Mouse (Mus musculus): Measurements from ENCODE around the gene Ip6k3. TPM values are rescaled to one million over a fixed set of nuclear protein-coding genes. Genes with fewer than 3 reads are reported as not detected.

The Ip6k3 gene
- polyA plus RNA-seq, 1 experiment from 2014 or later, result 0.20 TPM

DNA sequence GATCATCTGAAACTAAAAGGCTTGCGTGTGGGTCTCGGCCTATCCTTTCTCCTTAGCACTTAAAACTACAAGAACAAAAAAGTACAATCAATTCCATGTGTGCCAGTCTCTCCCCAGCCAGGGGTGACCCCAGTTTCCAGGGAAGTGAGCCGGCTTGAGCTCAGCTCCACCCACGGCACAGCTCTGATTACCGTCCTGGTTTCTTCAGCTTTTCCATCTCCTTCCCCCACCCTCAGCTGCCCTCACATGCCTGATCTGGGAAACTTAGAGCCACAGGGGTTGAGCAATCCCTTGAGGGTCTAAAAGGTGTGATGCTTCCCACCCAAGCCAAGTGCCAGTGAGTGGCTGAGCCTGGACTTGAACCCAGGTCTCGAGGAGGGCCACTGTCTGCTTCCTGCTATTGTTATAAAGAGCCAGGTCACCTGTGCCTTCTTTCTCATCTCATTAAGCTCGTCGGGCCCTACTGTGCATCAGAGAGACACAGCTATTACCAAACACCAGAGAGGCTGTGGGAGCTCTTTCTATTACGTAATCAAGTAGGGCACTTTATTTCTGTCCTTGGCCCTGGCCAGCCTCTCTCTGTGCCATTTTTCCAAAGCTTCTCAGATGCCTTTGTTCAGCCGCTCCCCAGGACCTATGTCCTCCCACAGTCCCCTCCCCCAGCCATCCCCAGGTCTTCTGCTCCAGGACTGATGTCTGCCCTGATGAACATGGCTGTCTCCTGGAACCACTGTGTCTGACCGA, 2.5 kb upstream of the Ip6k3 start:
- H3K27ac ChIP-seq (replicated peaks; ENCODE audit: low read depth, low read length), result peak overlapping the region; percentile 79
- no peak overlapping the region for H3K4me3 ChIP-seq (ENCODE audit: low read depth, low read length)
- no peaks in the 10 kb centered on the region for H3K36me3 ChIP-seq (replicated peaks; ENCODE audit: control insufficient read depth, insufficient read depth, low read depth, low read length)
- peak; percentile 83 for DNase-seq (ENCODE audit: low spot score)
- 0 out of 2 replicates have a peak overlapping the region, but pooled peaks have one; percentile 5 for H3K9ac ChIP-seq (replicated peaks; ENCODE audit: low read length)
- no peaks in the 10 kb centered on the region; the same call in 1 of the 2 replicates for H3K4me1 ChIP-seq (ENCODE audit: control insufficient read depth, insufficient read depth, low read length)
- no peak overlapping the region for H3K4me2 ChIP-seq (ENCODE audit: low read depth, low read length)
- peak; percentile 70 for ATAC-seq (replicated peaks; ENCODE audit: insufficient number of reproducible peaks, low FRiP score, low TSS enrichment, low read depth)
- 54% methylated on average over 11 of the region's 11 CpGs for WGBS
- H3K27me3 ChIP-seq (ENCODE audit: control insufficient read depth, insufficient read depth, low read length), result no peaks in the 10 kb centered on the region
- no peaks in the 10 kb centered on the region for H3K9me3 ChIP-seq (replicated peaks; ENCODE audit: control insufficient read depth, low read length)

- Histone ChIP-seq H3K36me3 (replicated peaks; ENCODE audit: control insufficient read depth, insufficient read depth, low read depth, low read length) (no peaks in the 10 kb centered on the region), H3K4me1 (ENCODE audit: control insufficient read depth, insufficient read depth, low read length) (no peaks in the 10 kb centered on the region; the same call in 1 of the 2 replicates), H3K9ac (replicated peaks; ENCODE audit: low read length) (no peak overlapping the region), H3K27ac (replicated peaks; ENCODE audit: low read depth, low read length) (no peak overlapping the region), H3K4me3 (ENCODE audit: low read depth, low read length) (no peak overlapping the region), H3K4me2 (ENCODE audit: low read depth, low read length) (no peak overlapping the region), H3K9me3 (replicated peaks; ENCODE audit: control insufficient read depth, low read length) (no peaks in the 10 kb centered on the region), H3K27me3 (ENCODE audit: control insufficient read depth, insufficient read depth, low read length) (no peaks in the 10 kb centered on the region)
- DNase-seq (ENCODE audit: low spot score) (no peak), ATAC-seq (replicated peaks; ENCODE audit: insufficient number of reproducible peaks, low FRiP score, low TSS enrichment, low read depth) (no peak)
- 90% methylated on average over 4 of the region's 4 CpGs for WGBS
Observed at GRCm38 (mm10) chr17:27168569-27168968, 974 bp upstream of the Ip6k3 start.

- no peaks in the 10 kb centered on the region for H3K27me3 ChIP-seq (ENCODE audit: control insufficient read depth, insufficient read depth, low read length)
- ATAC-seq (replicated peaks; ENCODE audit: insufficient number of reproducible peaks, low FRiP score, low TSS enrichment, low read depth), result no peak
- DNase-seq (ENCODE audit: low spot score), result no peak
- H3K4me2 ChIP-seq (ENCODE audit: low read depth, low read length), result no peak overlapping the region
- no peaks in the 10 kb centered on the region; the same call in 1 of the 2 replicates for H3K4me1 ChIP-seq (ENCODE audit: control insufficient read depth, insufficient read depth, low read length)
- H3K9me3 ChIP-seq (replicated peaks; ENCODE audit: control insufficient read depth, low read length), result no peaks in the 10 kb centered on the region
- no peak overlapping the region for H3K9ac ChIP-seq (replicated peaks; ENCODE audit: low read length)
- no peak overlapping the region for H3K4me3 ChIP-seq (ENCODE audit: low read depth, low read length)
- no peaks in the 10 kb centered on the region for H3K36me3 ChIP-seq (replicated peaks; ENCODE audit: control insufficient read depth, insufficient read depth, low read depth, low read length)
- 83% methylated on average over 6 of the region's 6 CpGs for WGBS
- no peak overlapping the region for H3K27ac ChIP-seq (replicated peaks; ENCODE audit: low read depth, low read length)
Observed at GRCm38 (mm10) chr17:27166901-27167300, 694 bp downstream of the Ip6k3 start.

GRCm38 (mm10) chr17:27165054-27165773, 2.4 kb downstream of the Ip6k3 start:
- no peaks in the 10 kb centered on the region for H3K36me3 ChIP-seq (replicated peaks; ENCODE audit: control insufficient read depth, insufficient read depth, low read depth, low read length)
- no peaks in the 10 kb centered on the region for H3K9me3 ChIP-seq (replicated peaks; ENCODE audit: control insufficient read depth, low read length)
- DNase-seq (ENCODE audit: low spot score) (peak; percentile 69), ATAC-seq (replicated peaks; ENCODE audit: insufficient number of reproducible peaks, low FRiP score, low TSS enrichment, low read depth) (no peak; the same call in 1 of the 2 replicates)
- no peak overlapping the region for H3K9ac ChIP-seq (replicated peaks; ENCODE audit: low read length)
- H3K27me3 ChIP-seq (ENCODE audit: control insufficient read depth, insufficient read depth, low read length), result no peaks in the 10 kb centered on the region
- no peak overlapping the region for H3K27ac ChIP-seq (replicated peaks; ENCODE audit: low read depth, low read length)
- 70% methylated on average over 8 of the region's 8 CpGs for WGBS
- H3K4me3 ChIP-seq (ENCODE audit: low read depth, low read length), result no peak overlapping the region
- no peak overlapping the region for H3K4me2 ChIP-seq (ENCODE audit: low read depth, low read length)
- no peaks in the 10 kb centered on the region; the same call in 1 of the 2 replicates for H3K4me1 ChIP-seq (ENCODE audit: control insufficient read depth, insufficient read depth, low read length)

DNA sequence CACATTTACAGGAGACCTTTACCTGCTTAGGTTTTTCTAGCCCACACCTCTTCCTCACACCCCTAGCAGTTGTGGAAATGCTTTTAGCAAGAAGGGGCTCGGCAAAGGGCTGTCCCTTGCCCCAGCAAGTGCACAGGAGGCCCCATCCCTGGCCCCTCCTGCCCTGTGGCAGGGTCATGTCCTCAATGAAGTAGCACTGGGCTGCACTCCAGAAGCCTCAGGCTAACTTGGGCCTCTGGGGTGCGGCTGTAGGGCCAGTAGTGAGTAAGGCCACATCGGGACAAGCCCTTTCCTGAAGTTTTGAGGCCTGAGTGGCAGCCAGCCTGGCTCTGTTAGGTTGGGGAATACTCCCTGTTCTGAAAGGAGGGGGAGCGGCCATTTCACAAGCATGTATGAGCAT, 6.7 kb downstream of the Ip6k3 start:
- DNase-seq (ENCODE audit: low spot score) (no peak), ATAC-seq (replicated peaks; ENCODE audit: insufficient number of reproducible peaks, low FRiP score, low TSS enrichment, low read depth) (no peak)
- H3K27ac ChIP-seq (replicated peaks; ENCODE audit: low read depth, low read length), result no peak overlapping the region
- WGBS, result 59% methylated on average over 4 of the region's 4 CpGs
- no peaks in the 10 kb centered on the region for H3K36me3 ChIP-seq (replicated peaks; ENCODE audit: control insufficient read depth, insufficient read depth, low read depth, low read length)
- no peaks in the 10 kb centered on the region for H3K9me3 ChIP-seq (replicated peaks; ENCODE audit: control insufficient read depth, low read length)
- no peak overlapping the region for H3K4me3 ChIP-seq (ENCODE audit: low read depth, low read length)
- no peak overlapping the region for H3K9ac ChIP-seq (replicated peaks; ENCODE audit: low read length)
- H3K4me2 ChIP-seq (ENCODE audit: low read depth, low read length), result no peak overlapping the region
- H3K27me3 ChIP-seq (ENCODE audit: control insufficient read depth, insufficient read depth, low read length), result no peaks in the 10 kb centered on the region
- H3K4me1 ChIP-seq (ENCODE audit: control insufficient read depth, insufficient read depth, low read length), result no peaks in the 10 kb centered on the region

GRCm38 (mm10) chr17:27159169-27159568, 8.4 kb downstream of the Ip6k3 start:
- DNase-seq (ENCODE audit: low spot score), result no peak
- Histone ChIP-seq H3K9ac (replicated peaks; ENCODE audit: low read length) (no peak overlapping the region), H3K36me3 (replicated peaks; ENCODE audit: control insufficient read depth, insufficient read depth, low read depth, low read length) (no peaks in the 10 kb centered on the region), H3K4me3 (ENCODE audit: low read depth, low read length) (no peak overlapping the region), H3K27ac (replicated peaks; ENCODE audit: low read depth, low read length) (no peak overlapping the region), H3K4me1 (ENCODE audit: control insufficient read depth, insufficient read depth, low read length) (no peaks in the 10 kb centered on the region), H3K27me3 (ENCODE audit: control insufficient read depth, insufficient read depth, low read length) (no peaks in the 10 kb centered on the region), H3K9me3 (replicated peaks; ENCODE audit: control insufficient read depth, low read length) (no peaks in the 10 kb centered on the region), H3K4me2 (ENCODE audit: low read depth, low read length) (no peak overlapping the region)
- ATAC-seq (replicated peaks; ENCODE audit: insufficient number of reproducible peaks, low FRiP score, low TSS enrichment, low read depth), result no peak
- WGBS, result 67% methylated on average over 7 of the region's 7 CpGs

GRCm38 (mm10) chr17:27158439-27158838, 9.2 kb downstream of the Ip6k3 start:
- no peaks in the 10 kb centered on the region for H3K9me3 ChIP-seq (replicated peaks; ENCODE audit: control insufficient read depth, low read length)
- no peak overlapping the region for H3K4me2 ChIP-seq (ENCODE audit: low read depth, low read length)
- no peaks in the 10 kb centered on the region for H3K27me3 ChIP-seq (ENCODE audit: control insufficient read depth, insufficient read depth, low read length)
- H3K4me3 ChIP-seq (ENCODE audit: low read depth, low read length), result no peak overlapping the region
- ATAC-seq (replicated peaks; ENCODE audit: insufficient number of reproducible peaks, low FRiP score, low TSS enrichment, low read depth) (no peak), DNase-seq (ENCODE audit: low spot score) (no peak)
- H3K4me1 ChIP-seq (ENCODE audit: control insufficient read depth, insufficient read depth, low read length), result no peaks in the 10 kb centered on the region; the same call in 1 of the 2 replicates
- WGBS, result 83% methylated on average over 6 of the region's 6 CpGs
- H3K9ac ChIP-seq (replicated peaks; ENCODE audit: low read length), result no peak overlapping the region
- no peak overlapping the region for H3K27ac ChIP-seq (replicated peaks; ENCODE audit: low read depth, low read length)
- no peaks in the 10 kb centered on the region for H3K36me3 ChIP-seq (replicated peaks; ENCODE audit: control insufficient read depth, insufficient read depth, low read depth, low read length)

DNA sequence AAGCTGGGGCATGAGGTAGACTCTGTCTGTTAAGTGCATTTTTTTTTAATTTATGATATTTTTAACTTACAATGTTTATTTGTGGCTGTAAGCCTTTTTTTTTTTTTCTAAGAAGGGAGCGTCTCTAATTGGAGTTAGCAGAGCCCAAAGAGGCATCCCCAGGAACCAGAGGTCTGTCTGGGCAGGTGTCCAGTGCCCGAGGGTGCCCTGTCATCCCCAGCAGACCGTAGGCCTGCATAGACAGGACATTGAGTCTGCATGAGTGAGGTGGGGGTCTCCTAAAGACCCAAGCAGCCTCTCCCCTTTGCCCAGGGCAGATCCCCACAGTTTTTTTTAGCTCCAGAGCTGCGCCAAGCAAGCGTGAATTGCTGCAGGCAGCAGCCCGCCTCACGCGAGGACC, 11.8 kb downstream of the Ip6k3 start:
- no peak for ATAC-seq (replicated peaks; ENCODE audit: insufficient number of reproducible peaks, low FRiP score, low TSS enrichment, low read depth)
- DNase-seq (ENCODE audit: low spot score), result no peak
- no peaks in the 10 kb centered on the region for H3K36me3 ChIP-seq (replicated peaks; ENCODE audit: control insufficient read depth, insufficient read depth, low read depth, low read length)
- H3K9ac ChIP-seq (replicated peaks; ENCODE audit: low read length), result no peak overlapping the region
- no peaks in the 10 kb centered on the region for H3K27me3 ChIP-seq (ENCODE audit: control insufficient read depth, insufficient read depth, low read length)
- no peak overlapping the region for H3K4me3 ChIP-seq (ENCODE audit: low read depth, low read length)
- WGBS, result 86% methylated on average over 8 of the region's 8 CpGs
- H3K9me3 ChIP-seq (replicated peaks; ENCODE audit: control insufficient read depth, low read length), result no peaks in the 10 kb centered on the region
- H3K4me1 ChIP-seq (ENCODE audit: control insufficient read depth, insufficient read depth, low read length), result no peaks in the 10 kb centered on the region; the same call in 1 of the 2 replicates
- no peak overlapping the region for H3K27ac ChIP-seq (replicated peaks; ENCODE audit: low read depth, low read length)
- H3K4me2 ChIP-seq (ENCODE audit: low read depth, low read length), result no peak overlapping the region
